Mouse (Mus musculus) neural tube, embryonic 15.5 days (tissue): Measurements from ENCODE around the gene Bola2. TPM values are rescaled to one million over a fixed set of nuclear protein-coding genes. Genes with fewer than 3 reads are reported as not detected.

ENCODE experiments used
- ATAC-seq: fragments of 200-750 bp; cut with Nextera tagmentation; 2 replicates; pipeline ENCODE4 v1.8.0; 2017; ENCODE audit warnings: mild to moderate bottlenecking, moderate TSS enrichment, moderate library complexity; ENCODE audit not compliant: low FRiP score
- H3K27ac ChIP-seq: fragments of 300-500 bp; sonication (generic); replicated peaks from 2 replicates; pipeline ENCODE4 v1.5.1; 2015; ENCODE audit warnings: mild to moderate bottlenecking, inconsistent platforms
- H3K27me3 ChIP-seq: fragments of 300-500 bp; sonication (generic); replicated peaks from 2 replicates; pipeline ENCODE4 v1.6.1; 2015; ENCODE audit warnings: inconsistent platforms
- H3K36me3 ChIP-seq: fragments of 300-500 bp; sonication (generic); 2 replicates; pipeline ENCODE4 v1.6.1; 2015; ENCODE audit warnings: inconsistent platforms
- H3K4me1 ChIP-seq: fragments of 300-500 bp; sonication (generic); 2 replicates; pipeline ENCODE4 v1.6.1; 2015; ENCODE audit warnings: inconsistent platforms
- H3K4me2 ChIP-seq: fragments of 300-500 bp; sonication (generic); 2 replicates; pipeline ENCODE4 v1.6.1; 2015; ENCODE audit warnings: inconsistent platforms, mild to moderate bottlenecking, moderate library complexity
- H3K4me3 ChIP-seq: fragments of 300-500 bp; sonication (generic); replicated peaks from 2 replicates; pipeline ENCODE4 v1.5.1; 2015; ENCODE audit warnings: mild to moderate bottlenecking, inconsistent platforms
- H3K9ac ChIP-seq: fragments of 300-500 bp; sonication (generic); replicated peaks from 2 replicates; pipeline ENCODE4 v1.6.1; 2015; ENCODE audit warnings: mild to moderate bottlenecking, inconsistent platforms
- H3K9me3 ChIP-seq: fragments of 300-500 bp; sonication (generic); replicated peaks from 2 replicates; pipeline ENCODE4 v1.6.1; 2016; ENCODE audit warnings: inconsistent platforms
- WGBS: fragments of 180-500 bp; shearing (Covaris S2); methylation state at CpG from one replicate; pipeline ENCODE4 v1.1.7; 2015; ENCODE audit warnings: mixed read lengths; 5-methylcytosine and 5-hydroxymethylcytosine counted together
- polyA plus RNA-seq: library from polyadenylated mRNA; unstranded; fragments of >200 nt; fragmentation: Nextera tagmentation; extraction: Ambion mirVana; gene quantifications from 2 replicates; pipeline ENCODE4 v1.2.1, GENCODE M21; 2015

The Bola2 gene
- polyA plus RNA-seq, 1 experiment from 2014 or later: 154 TPM

- no peaks in the 10 kb centered on the region for H3K9me3 ChIP-seq
- H3K4me2 ChIP-seq: peak overlapping the region; percentile 69
- H3K27me3 ChIP-seq: no peaks in the 10 kb centered on the region
- H3K27ac ChIP-seq: 0 out of 2 replicates have a peak overlapping the region, but pooled peaks have one; percentile 9
- peak overlapping the region; percentile 10; the same call in 1 of the 2 replicates for H3K4me3 ChIP-seq
- peak overlapping the region; percentile 2; the same call in 1 of the 2 replicates for H3K9ac ChIP-seq
- peaks cover 31% of the 10 kb centered on the region for H3K36me3 ChIP-seq
- no peak for ATAC-seq
- 59% methylated on average over 24 of the region's 24 CpGs for WGBS
- peaks cover 63% of the 10 kb centered on the region for H3K4me1 ChIP-seq
Observed at GRCm38 (mm10) chr7:126701559-126702357, 6.6 kb downstream of the Bola2 start.

GRCm38 (mm10) chr7:126702358-126702757, 7.2 kb downstream of the Bola2 start:
- peaks cover 29% of the 10 kb centered on the region for H3K36me3 ChIP-seq
- no peak for ATAC-seq
- peak overlapping the region; percentile 69 for H3K4me3 ChIP-seq
- H3K9me3 ChIP-seq: no peaks in the 10 kb centered on the region
- peaks cover 57% of the 10 kb centered on the region for H3K4me1 ChIP-seq
- 79% methylated on average over 6 of the region's 6 CpGs for WGBS
- H3K27me3 ChIP-seq: no peaks in the 10 kb centered on the region
- peak overlapping the region; percentile 69 for H3K4me2 ChIP-seq
- H3K27ac ChIP-seq: no peak overlapping the region
- no peak overlapping the region for H3K9ac ChIP-seq

- no peaks in the 10 kb centered on the region for H3K27me3 ChIP-seq
- H3K27ac ChIP-seq: peak overlapping the region; percentile 86
- H3K4me1 ChIP-seq: peaks cover 51% of the 10 kb centered on the region
- H3K9ac ChIP-seq: peak overlapping the region; percentile 94
- H3K36me3 ChIP-seq: peaks cover 25% of the 10 kb centered on the region
- peak overlapping the region; percentile 69 for H3K4me3 ChIP-seq
- peak overlapping the region; percentile 69 for H3K4me2 ChIP-seq
- ATAC-seq: no peak
- WGBS: 76% methylated on average over 12 of the region's 12 CpGs
- H3K9me3 ChIP-seq: no peaks in the 10 kb centered on the region
Observed at GRCm38 (mm10) chr7:126702861-126703756, 7.9 kb downstream of the Bola2 start.

- no peaks in the 10 kb centered on the region for H3K27me3 ChIP-seq
- peak; percentile 36; the same call in 1 of the 2 replicates for ATAC-seq
- H3K36me3 ChIP-seq: peaks cover 22% of the 10 kb centered on the region
- peak overlapping the region; percentile 86 for H3K27ac ChIP-seq
- WGBS: 9% methylated on average over 7 of the region's 7 CpGs
- H3K4me3 ChIP-seq: peak overlapping the region; percentile 69
- H3K4me1 ChIP-seq: peaks cover 51% of the 10 kb centered on the region
- H3K4me2 ChIP-seq: peak overlapping the region; percentile 69
- H3K9ac ChIP-seq: peak overlapping the region; percentile 94
- no peaks in the 10 kb centered on the region for H3K9me3 ChIP-seq
Observed at GRCm38 (mm10) chr7:126703757-126704077, 8.5 kb downstream of the Bola2 start.

GRCm38 (mm10) chr7:126704121-126704980, 9.2 kb downstream of the Bola2 start:
- 2% methylated on average over 39 of the region's 39 CpGs for WGBS
- no peaks in the 10 kb centered on the region for H3K27me3 ChIP-seq
- H3K4me1 ChIP-seq: peaks cover 51% of the 10 kb centered on the region
- H3K36me3 ChIP-seq: peaks cover 16% of the 10 kb centered on the region
- peak overlapping the region; percentile 94 for H3K9ac ChIP-seq
- peak overlapping the region; percentile 86 for H3K27ac ChIP-seq
- peak overlapping the region; percentile 69 for H3K4me2 ChIP-seq
- ATAC-seq: peak; percentile 89
- H3K4me3 ChIP-seq: peak overlapping the region; percentile 69
- H3K9me3 ChIP-seq: no peaks in the 10 kb centered on the region

- Histone ChIP-seq H3K4me2 (no peak within 1 kb of the TSS), H3K9me3 (no peaks in the 10 kb centered on the region), H3K9ac (no peak within 1 kb of the TSS), H3K27ac (no peak within 1 kb of the TSS), H3K36me3 (no peaks in the 10 kb centered on the region), H3K4me3 (no peak within 1 kb of the TSS), H3K4me1 (peaks cover 22% of the 10 kb centered on the region), H3K27me3 (no peaks in the 10 kb centered on the region)
- ATAC-seq: no peak
- 91% methylated on average over 19 of the region's 19 CpGs for WGBS
Observed at GRCm38 (mm10) chr7:126707442-126708174, 12.4 kb downstream of the Bola2 start, which contains the start of gene Coro1a. Gene Coro1a (minus strand): TSS chr7:126707787.

GRCm38 (mm10) chr7:126708175-126708952, 13.2 kb downstream of the Bola2 start:
- Histone ChIP-seq H3K36me3 (no peaks in the 10 kb centered on the region), H3K27me3 (no peaks in the 10 kb centered on the region), H3K4me2 (no peak overlapping the region), H3K9ac (no peak overlapping the region), H3K4me1 (peaks cover 15% of the 10 kb centered on the region), H3K4me3 (no peak overlapping the region), H3K27ac (no peak overlapping the region), H3K9me3 (no peaks in the 10 kb centered on the region)
- 86% methylated on average over 10 of the region's 10 CpGs for WGBS
- no peak for ATAC-seq

- H3K4me3 ChIP-seq: no peak overlapping the region
- no peak overlapping the region for H3K4me2 ChIP-seq
- H3K27ac ChIP-seq: no peak overlapping the region
- H3K36me3 ChIP-seq: no peaks in the 10 kb centered on the region
- H3K9ac ChIP-seq: no peak overlapping the region
- no peaks in the 10 kb centered on the region for H3K9me3 ChIP-seq
- WGBS: 81% methylated on average over 4 of the region's 4 CpGs
- 0 out of 2 replicates have a peak, but pooled peaks cover 2% of the 10 kb centered on the region for H3K4me1 ChIP-seq
- no peak for ATAC-seq
- no peaks in the 10 kb centered on the region for H3K27me3 ChIP-seq
Observed at GRCm38 (mm10) chr7:126710266-126710665, 15.1 kb downstream of the Bola2 start.

GRCm38 (mm10) chr7:126711910-126712309, 16.7 kb downstream of the Bola2 start:
- Histone ChIP-seq H3K4me3 (no peak overlapping the region), H3K9me3 (no peaks in the 10 kb centered on the region), H3K27me3 (no peaks in the 10 kb centered on the region), H3K27ac (no peak overlapping the region), H3K36me3 (no peaks in the 10 kb centered on the region), H3K4me1 (no peaks in the 10 kb centered on the region), H3K9ac (no peak overlapping the region), H3K4me2 (no peak overlapping the region)
- no peak for ATAC-seq
- 74% methylated on average over 3 of the region's 3 CpGs for WGBS

- Histone ChIP-seq H3K4me3 (no peak overlapping the region), H3K36me3 (no peaks in the 10 kb centered on the region), H3K4me2 (no peak overlapping the region), H3K27me3 (no peaks in the 10 kb centered on the region), H3K27ac (no peak overlapping the region), H3K9me3 (no peaks in the 10 kb centered on the region), H3K4me1 (no peaks in the 10 kb centered on the region), H3K9ac (no peak overlapping the region)
- no peak for ATAC-seq
- WGBS: 84% methylated on average over 4 of the region's 4 CpGs
Observed at GRCm38 (mm10) chr7:126715679-126716078, 20.5 kb downstream of the Bola2 start.
